Mouse (Mus musculus): ENCODE measurements at regions not wholly inside any gene's neighbourhood (a gene's known extent, or its start where the extent isn't known, plus 50 kb on each side); places are given as distances from the start of the nearest gene placed in this dataset.

DNA sequence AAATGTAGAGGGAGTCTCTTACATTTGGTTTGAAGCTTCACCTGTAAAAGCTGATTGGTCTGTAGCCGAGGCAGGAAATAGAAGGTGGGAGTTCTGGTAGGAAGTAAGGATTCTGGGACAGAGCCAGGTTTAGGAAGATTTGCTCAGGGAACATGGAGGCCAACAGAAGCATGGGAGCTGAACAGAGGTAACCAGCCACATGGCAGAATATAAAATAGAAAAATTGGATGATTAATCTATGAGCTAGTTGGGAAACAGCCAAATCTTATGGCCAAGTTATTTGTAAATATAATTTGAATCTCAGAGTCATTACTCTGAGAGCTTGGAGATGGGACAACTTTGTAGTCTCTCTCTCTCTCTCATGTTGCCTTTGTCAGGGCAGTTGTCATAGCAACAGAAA is 134.9 kb upstream of the Syt13 start:
- Histone ChIP-seq H3K9ac (no peak overlapping the region), H3K4me2 (no peak overlapping the region), H3K36me3 (no peaks in the 10 kb centered on the region), H3K4me1 (no peaks in the 10 kb centered on the region), H3K27me3 (no peaks in the 10 kb centered on the region), H3K4me3 (no peak overlapping the region), H3K27ac (no peak overlapping the region), H3K9me3 (no peaks in the 10 kb centered on the region)
- 87% methylated on average over 1 of the region's 1 CpGs for WGBS
- no peak for ATAC-seq (ENCODE audit: insufficient number of reproducible peaks, insufficient read depth, low FRiP score, low TSS enrichment, low read depth)

DNA sequence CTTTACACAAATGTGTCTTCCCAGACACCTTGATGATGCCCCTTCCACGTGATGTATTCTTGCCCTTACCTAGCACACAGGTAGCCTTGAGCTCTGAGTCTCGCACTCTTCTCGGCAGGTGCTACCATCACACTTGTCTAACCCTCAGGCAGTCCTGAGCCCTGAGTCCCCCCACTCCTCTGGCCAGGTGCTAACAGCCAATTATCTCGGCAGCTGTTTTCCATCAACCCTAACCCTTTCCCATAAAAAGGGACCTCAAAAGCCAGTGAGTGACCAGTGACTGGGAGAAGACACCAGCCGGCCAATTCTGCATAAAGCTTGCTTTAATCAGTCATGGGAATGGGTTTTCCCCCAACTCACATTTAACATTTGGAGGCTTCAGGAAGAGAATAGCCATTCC is 133.4 kb upstream of the Syt13 start:
- no peak for ATAC-seq (ENCODE audit: insufficient number of reproducible peaks, insufficient read depth, low FRiP score, low TSS enrichment, low read depth)
- Histone ChIP-seq H3K27me3 (no peaks in the 10 kb centered on the region), H3K36me3 (no peaks in the 10 kb centered on the region), H3K4me2 (no peak overlapping the region), H3K9me3 (no peaks in the 10 kb centered on the region), H3K27ac (no peak overlapping the region), H3K4me3 (no peak overlapping the region), H3K9ac (no peak overlapping the region), H3K4me1 (no peaks in the 10 kb centered on the region; the same call in 1 of the 2 replicates)
- 69% methylated on average over 5 of the region's 5 CpGs for WGBS

DNA sequence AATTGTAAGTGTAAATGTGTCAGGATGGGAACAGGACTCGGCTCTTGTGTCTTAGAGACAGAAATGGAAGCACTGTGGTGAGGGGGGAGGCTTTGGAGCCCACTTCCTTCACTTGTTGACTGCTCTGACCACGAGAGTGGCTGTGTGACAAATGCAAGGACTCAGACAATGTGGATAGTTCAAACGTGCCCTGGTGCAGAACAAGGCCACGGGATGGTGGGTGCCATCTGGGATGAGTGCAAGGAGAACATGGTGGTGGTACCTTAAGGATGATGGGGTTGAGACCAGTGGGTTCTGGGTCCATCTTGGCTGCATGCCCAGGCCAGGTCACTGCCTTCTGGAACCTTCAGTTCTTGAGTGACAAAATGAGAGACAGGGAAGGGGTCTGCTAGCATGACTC is 132.3 kb upstream of the Syt13 start:
- H3K4me3 ChIP-seq: no peak overlapping the region
- no peak overlapping the region for H3K9ac ChIP-seq
- WGBS: 75% methylated on average over 4 of the region's 4 CpGs
- no peaks in the 10 kb centered on the region for H3K36me3 ChIP-seq
- no peak overlapping the region for H3K4me2 ChIP-seq
- no peaks in the 10 kb centered on the region for H3K9me3 ChIP-seq
- H3K4me1 ChIP-seq: no peaks in the 10 kb centered on the region; the same call in 1 of the 2 replicates
- H3K27ac ChIP-seq: no peak overlapping the region
- ATAC-seq (ENCODE audit: insufficient number of reproducible peaks, insufficient read depth, low FRiP score, low TSS enrichment, low read depth): no peak
- H3K27me3 ChIP-seq: no peaks in the 10 kb centered on the region

DNA sequence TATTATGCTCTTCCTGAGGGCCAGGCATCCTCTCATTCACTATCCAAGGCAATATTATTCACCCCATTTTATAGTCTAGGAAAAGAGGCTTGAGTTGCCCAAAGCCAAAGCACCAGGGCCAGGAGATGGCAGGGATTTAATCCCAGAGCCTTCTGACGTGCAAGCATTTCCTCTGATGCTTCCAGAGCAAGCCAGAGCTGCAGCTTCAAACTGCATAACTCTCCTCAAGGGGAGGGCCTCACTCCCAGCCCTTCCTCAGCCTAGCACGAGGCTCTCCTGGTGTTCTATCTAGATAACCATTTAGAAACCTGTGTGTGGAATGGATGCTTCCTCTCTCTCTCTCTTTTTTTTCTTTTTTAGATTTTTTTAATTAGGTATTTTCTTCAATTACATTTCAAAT is 130.0 kb upstream of the Syt13 start:
- Histone ChIP-seq H3K27ac (no peak overlapping the region), H3K27me3 (no peaks in the 10 kb centered on the region), H3K4me3 (no peak overlapping the region), H3K9ac (no peak overlapping the region), H3K4me2 (no peak overlapping the region), H3K36me3 (no peaks in the 10 kb centered on the region), H3K4me1 (no peaks in the 10 kb centered on the region; the same call in 1 of the 2 replicates), H3K9me3 (no peaks in the 10 kb centered on the region)
- no peak for ATAC-seq (ENCODE audit: insufficient number of reproducible peaks, insufficient read depth, low FRiP score, low TSS enrichment, low read depth)
- WGBS: 41% methylated on average over 2 of the region's 2 CpGs

DNA sequence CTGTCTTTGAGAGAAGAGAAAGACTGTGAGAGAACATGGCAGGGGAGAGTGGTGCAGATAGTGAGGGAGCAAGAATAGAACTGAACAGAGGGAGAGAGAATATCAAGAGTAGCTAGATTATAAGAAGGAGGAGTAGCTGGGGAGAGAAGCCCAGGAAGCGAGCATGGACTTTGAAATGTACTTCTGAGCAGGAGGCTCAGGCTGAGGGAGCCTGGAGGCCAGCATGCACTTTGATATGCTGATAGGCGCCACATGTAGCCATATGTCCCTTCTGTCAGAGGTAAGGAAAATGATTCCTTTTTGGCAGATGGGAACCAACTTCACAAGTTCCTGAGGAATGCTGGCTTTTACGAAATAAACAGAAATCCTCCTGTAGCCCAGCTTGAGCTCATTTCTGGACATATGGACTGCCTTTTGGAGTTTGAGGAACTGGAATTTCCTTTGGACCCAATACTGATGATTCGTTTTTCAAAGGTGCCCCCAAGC is 126.9 kb upstream of the Syt13 start:
- H3K9ac ChIP-seq: no peak overlapping the region
- H3K4me1 ChIP-seq: no peaks in the 10 kb centered on the region; the same call in 1 of the 2 replicates
- H3K4me2 ChIP-seq: no peak overlapping the region
- no peak overlapping the region for H3K4me3 ChIP-seq
- no peak overlapping the region for H3K27ac ChIP-seq
- H3K36me3 ChIP-seq: no peaks in the 10 kb centered on the region
- WGBS: 55% methylated on average over 4 of the region's 4 CpGs
- no peak for ATAC-seq (ENCODE audit: insufficient number of reproducible peaks, insufficient read depth, low FRiP score, low TSS enrichment, low read depth)
- H3K9me3 ChIP-seq: no peaks in the 10 kb centered on the region
- H3K27me3 ChIP-seq: no peaks in the 10 kb centered on the region

DNA sequence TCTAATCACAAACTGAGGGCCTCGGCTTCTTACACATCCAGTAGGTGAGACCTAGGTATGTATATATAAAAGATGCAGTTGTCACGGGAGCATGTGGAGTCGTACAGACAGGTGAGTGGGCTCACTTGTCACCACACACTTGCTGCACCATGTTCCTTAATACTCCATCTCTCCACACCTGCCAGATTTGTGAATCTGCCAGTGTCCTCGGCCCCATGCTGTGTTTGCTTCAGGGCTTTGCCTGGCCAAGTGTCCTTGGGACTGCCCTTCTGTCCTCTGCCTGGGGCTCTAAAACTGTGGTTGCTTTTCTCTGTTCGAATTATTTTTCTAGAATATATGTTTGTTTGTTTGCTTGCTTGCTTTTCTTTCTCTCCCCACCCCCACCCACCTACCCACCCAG is 126.0 kb upstream of the Syt13 start:
- Histone ChIP-seq H3K4me1 (no peaks in the 10 kb centered on the region; the same call in 1 of the 2 replicates), H3K36me3 (no peaks in the 10 kb centered on the region), H3K27me3 (no peaks in the 10 kb centered on the region), H3K4me3 (no peak overlapping the region), H3K9ac (no peak overlapping the region), H3K4me2 (no peak overlapping the region), H3K27ac (no peak overlapping the region), H3K9me3 (no peaks in the 10 kb centered on the region)
- 83% methylated on average over 5 of the region's 5 CpGs for WGBS
- no peak for ATAC-seq (ENCODE audit: insufficient number of reproducible peaks, insufficient read depth, low FRiP score, low TSS enrichment, low read depth)

DNA sequence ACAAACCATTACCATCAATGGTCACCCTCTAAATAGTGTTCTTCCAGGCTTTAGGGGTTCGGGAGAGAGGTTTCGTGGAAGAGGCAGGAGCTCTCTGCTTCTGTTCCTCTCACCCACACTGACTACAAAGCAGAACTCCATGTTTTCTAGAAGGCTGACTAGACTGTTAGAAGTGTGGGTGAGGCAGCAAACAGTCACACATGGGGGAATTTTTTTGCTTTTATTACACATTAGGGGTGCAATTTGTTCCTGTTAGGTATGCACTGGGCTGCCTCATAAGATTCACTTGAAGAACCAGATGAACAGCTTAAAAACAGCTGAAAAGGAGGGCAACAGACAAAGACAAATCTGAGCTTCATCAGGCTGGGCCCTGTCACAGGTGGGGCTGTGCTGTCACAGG is 124.5 kb upstream of the Syt13 start:
- Histone ChIP-seq H3K27me3 (no peaks in the 10 kb centered on the region), H3K9ac (no peak overlapping the region), H3K36me3 (no peaks in the 10 kb centered on the region), H3K27ac (no peak overlapping the region), H3K4me1 (no peaks in the 10 kb centered on the region; the same call in 1 of the 2 replicates), H3K4me3 (no peak overlapping the region), H3K9me3 (no peaks in the 10 kb centered on the region), H3K4me2 (no peak overlapping the region)
- 88% methylated on average over 2 of the region's 2 CpGs for WGBS
- ATAC-seq (ENCODE audit: insufficient number of reproducible peaks, insufficient read depth, low FRiP score, low TSS enrichment, low read depth): no peak

DNA sequence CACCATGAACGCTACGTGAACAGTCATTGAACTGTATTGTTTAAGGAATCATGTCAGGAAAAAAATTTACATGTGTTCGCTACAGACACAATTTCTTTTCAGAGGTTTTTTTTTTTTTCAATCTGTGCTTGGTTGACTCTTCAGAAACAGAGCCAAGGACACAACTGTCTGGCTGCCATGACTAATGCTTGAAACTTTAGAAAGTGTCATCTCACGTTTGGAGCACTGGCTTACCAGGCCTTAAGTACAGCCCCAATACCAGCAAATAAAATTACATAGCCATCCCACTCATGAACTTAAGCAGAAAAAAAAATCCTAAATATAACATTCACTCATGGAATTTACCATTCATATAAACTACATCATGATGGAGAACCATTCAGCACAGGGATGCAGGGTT is 115.1 kb upstream of the Syt13 start:
- WGBS: 84% methylated on average over 4 of the region's 4 CpGs
- no peak overlapping the region for H3K9ac ChIP-seq
- H3K4me3 ChIP-seq: no peak overlapping the region
- H3K4me2 ChIP-seq: no peak overlapping the region
- H3K4me1 ChIP-seq: no peaks in the 10 kb centered on the region
- no peak overlapping the region for H3K27ac ChIP-seq
- no peak for ATAC-seq (ENCODE audit: insufficient number of reproducible peaks, insufficient read depth, low FRiP score, low TSS enrichment, low read depth)
- H3K36me3 ChIP-seq: no peaks in the 10 kb centered on the region
- H3K27me3 ChIP-seq: no peaks in the 10 kb centered on the region
- no peaks in the 10 kb centered on the region for H3K9me3 ChIP-seq

DNA sequence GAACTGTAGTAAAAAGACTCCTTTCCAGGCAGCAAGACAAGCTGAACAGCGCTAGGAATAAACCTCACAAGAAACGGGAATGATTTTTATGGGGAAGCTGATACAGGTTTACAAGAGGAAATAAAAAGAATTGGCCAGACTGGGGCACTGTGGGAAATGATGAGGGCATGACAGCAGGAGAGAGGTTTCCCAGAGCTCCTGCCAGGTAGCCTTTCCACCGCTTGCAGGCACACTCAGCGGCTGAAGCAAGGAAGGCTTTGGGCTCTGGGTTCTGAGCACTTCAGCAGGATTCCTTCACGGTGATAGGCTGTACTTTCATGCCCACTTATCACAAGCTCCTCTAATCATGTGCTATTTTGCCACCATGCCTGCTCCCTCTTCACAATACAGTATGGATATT is 114.2 kb upstream of the Syt13 start:
- Histone ChIP-seq H3K4me2 (no peak overlapping the region), H3K27me3 (no peaks in the 10 kb centered on the region), H3K9ac (no peak overlapping the region), H3K36me3 (no peaks in the 10 kb centered on the region), H3K4me3 (no peak overlapping the region), H3K9me3 (no peaks in the 10 kb centered on the region), H3K27ac (no peak overlapping the region), H3K4me1 (peaks cover 3% of the 10 kb centered on the region)
- no peak for ATAC-seq (ENCODE audit: insufficient number of reproducible peaks, insufficient read depth, low FRiP score, low TSS enrichment, low read depth)
- WGBS: 68% methylated on average over 5 of the region's 5 CpGs

DNA sequence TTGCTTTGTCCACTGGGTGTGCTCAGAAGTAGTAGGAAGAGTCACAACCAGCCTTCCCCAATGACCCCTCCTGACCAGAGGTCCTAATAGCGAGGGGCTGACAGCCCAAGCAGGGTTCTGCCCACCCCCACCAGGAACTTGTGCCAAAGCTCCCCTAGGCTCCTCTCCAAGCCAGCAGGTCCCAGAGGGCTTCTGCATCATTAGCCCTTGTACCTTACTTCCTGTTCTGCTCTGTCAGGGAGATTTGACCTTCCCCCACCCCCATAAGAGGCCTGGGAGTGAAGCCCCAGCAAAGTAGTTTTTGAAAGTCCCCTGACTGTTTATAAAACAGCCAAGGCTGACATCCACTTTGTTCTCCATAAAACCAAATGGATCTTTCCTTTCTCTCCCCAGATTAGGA is 110.0 kb upstream of the Syt13 start:
- no peak for ATAC-seq (ENCODE audit: insufficient number of reproducible peaks, insufficient read depth, low FRiP score, low TSS enrichment, low read depth)
- no peak overlapping the region for H3K27ac ChIP-seq
- no peaks in the 10 kb centered on the region for H3K27me3 ChIP-seq
- H3K36me3 ChIP-seq: no peaks in the 10 kb centered on the region
- no peak overlapping the region for H3K4me3 ChIP-seq
- H3K4me2 ChIP-seq: no peak overlapping the region
- peaks cover 25% of the 10 kb centered on the region for H3K4me1 ChIP-seq
- WGBS: 63% methylated on average over 1 of the region's 1 CpGs
- H3K9ac ChIP-seq: no peak overlapping the region
- no peaks in the 10 kb centered on the region for H3K9me3 ChIP-seq

DNA sequence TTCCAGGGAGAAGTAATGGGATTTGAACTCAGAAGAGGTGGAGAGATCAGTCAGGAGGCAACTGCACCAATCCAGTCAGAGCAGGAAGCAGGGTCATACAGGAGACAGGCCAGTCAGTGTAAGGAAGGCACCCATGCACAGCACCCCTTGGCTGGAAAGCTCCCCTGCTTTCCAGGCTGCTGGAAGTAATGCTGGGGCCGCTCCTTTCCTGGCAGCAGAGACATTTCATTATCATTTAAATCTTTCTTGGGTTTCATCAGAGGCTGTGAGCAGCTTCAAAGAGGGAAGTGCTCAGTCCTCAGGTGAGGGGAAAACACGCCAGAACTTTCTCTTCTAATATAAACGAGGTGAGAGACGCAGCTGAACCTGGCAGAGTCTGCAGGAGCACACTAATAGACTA is 109.1 kb upstream of the Syt13 start:
- H3K4me1 ChIP-seq: peaks cover 25% of the 10 kb centered on the region
- WGBS: 30% methylated on average over 4 of the region's 4 CpGs
- no peak for ATAC-seq (ENCODE audit: insufficient number of reproducible peaks, insufficient read depth, low FRiP score, low TSS enrichment, low read depth)

DNA sequence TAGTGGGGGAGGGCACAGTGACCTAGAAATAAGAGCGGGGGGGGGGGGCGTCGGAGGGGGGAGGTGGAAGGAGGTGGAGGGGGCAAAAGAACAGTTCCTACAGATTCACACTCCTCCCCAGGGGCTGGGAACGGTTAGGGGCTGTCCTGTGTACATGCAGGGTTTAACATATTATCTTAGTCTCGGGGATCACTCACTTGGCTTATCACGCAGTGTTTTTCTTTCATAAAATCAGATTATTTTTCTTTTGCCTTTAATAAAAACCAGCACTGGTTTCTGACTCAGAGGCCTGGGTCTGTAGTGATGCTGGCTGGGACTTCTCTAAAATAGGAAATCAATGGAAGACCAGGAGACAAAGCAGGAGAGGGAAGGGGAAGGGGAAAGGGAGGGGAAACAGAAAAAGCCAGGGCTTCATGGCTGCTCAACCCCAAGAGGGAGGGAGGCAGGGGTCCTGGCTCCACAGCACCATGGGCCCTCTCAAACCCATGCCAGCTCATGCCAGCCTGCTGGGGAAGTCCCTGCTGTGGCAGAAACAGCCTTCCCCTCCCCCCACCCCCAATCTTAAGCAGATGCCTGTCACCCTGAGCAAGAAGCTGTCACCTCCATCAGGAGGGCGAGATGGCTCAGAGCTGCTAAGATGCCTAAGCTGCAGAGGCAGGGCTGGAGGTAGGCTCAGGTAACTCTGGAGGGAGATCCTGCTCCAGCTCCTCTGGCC is 108.3 kb upstream of the Syt13 start:
- Histone ChIP-seq H3K4me1 (peaks cover 25% of the 10 kb centered on the region), H3K4me2 (no peak overlapping the region), H3K9ac (no peak overlapping the region), H3K4me3 (no peak overlapping the region), H3K36me3 (no peaks in the 10 kb centered on the region), H3K27me3 (0 out of 2 replicates have a peak, but pooled peaks cover under 1% of the 10 kb centered on the region), H3K9me3 (no peaks in the 10 kb centered on the region), H3K27ac (peak overlapping the region; percentile 57)
- ATAC-seq (ENCODE audit: insufficient number of reproducible peaks, insufficient read depth, low FRiP score, low TSS enrichment, low read depth): no peak
- WGBS: 4% methylated on average over 7 of the region's 7 CpGs

More for the DNA sequence above, 109.1 kb upstream of the Syt13 start:
- Histone ChIP-seq H3K4me3 (no peak overlapping the region), H3K27me3 (no peaks in the 10 kb centered on the region), H3K4me2 (no peak overlapping the region), H3K9ac (no peak overlapping the region), H3K36me3 (no peaks in the 10 kb centered on the region), H3K9me3 (no peaks in the 10 kb centered on the region), H3K27ac (0 out of 2 replicates have a peak overlapping the region, but pooled peaks have one; percentile 1)

Data from embryonic facial prominence, embryonic 13.5 days (tissue).